Mouse (Mus musculus) C2C12 (cell line): ENCODE results near the gene Hps4.

ENCODE experiments used
- CEBPB ChIP-seq: IDR thresholded peaks from one replicate; pipeline ENCODE4 v1.6.1; 2011; ENCODE audit warnings: low read depth, mild to moderate bottlenecking, control low read depth, moderate library complexity
- CTCF ChIP-seq: IDR thresholded peaks from one replicate; pipeline ENCODE4 v1.5.1; 2011; ENCODE audit not compliant: control insufficient read depth, insufficient read depth, insufficient read length
- MYOG ChIP-seq: IDR thresholded peaks from one replicate; pipeline ENCODE4 v1.6.1; 2011; ENCODE audit not compliant: control insufficient read depth, insufficient read length; ENCODE audit errors: extremely low read depth

GRCm38 (mm10) chr5:112339215-112339614 lies 3.7 kb upstream of the Hps4 start:
- TF ChIP-seq MYOG (no peak), CTCF (no peak), CEBPB (no peak)
